Mouse (Mus musculus) olfactory bulb, adult 2 months (tissue): ENCODE measurements around the gene Etv4. TPM values are rescaled to one million over a fixed set of nuclear protein-coding genes. Genes with fewer than 3 reads are reported as not detected.

Experiments used
- H3K27ac ChIP-seq: fragments of 200-500 bp; 2 replicates; pipeline ENCODE4 v1.5.1; 2012; ENCODE audit warnings: low read depth, low read length; ENCODE audit not compliant: insufficient read depth
- H3K4me1 ChIP-seq: fragments of 200-500 bp; 2 replicates; pipeline ENCODE4 v1.6.1; 2012; ENCODE audit warnings: low read length; ENCODE audit not compliant: control insufficient read depth, insufficient read depth
- H3K4me3 ChIP-seq: fragments of 200-500 bp; 2 replicates; pipeline ENCODE4 v1.5.1; 2012; ENCODE audit warnings: mild to moderate bottlenecking, low read depth, low read length, moderate library complexity; ENCODE audit not compliant: insufficient read depth
- CTCF ChIP-seq: fragments of 200-500 bp; IDR thresholded peaks from 2 replicates; pipeline ENCODE4 v1.5.1; 2012; ENCODE audit warnings: low read depth, mild to moderate bottlenecking, low read length, moderate library complexity; ENCODE audit not compliant: insufficient read depth
- POLR2A ChIP-seq: fragments of 200-500 bp; IDR thresholded peaks from 2 replicates; pipeline ENCODE4 v1.6.1; 2012; ENCODE audit warnings: mild to moderate bottlenecking, low read depth, low read length, moderate library complexity; ENCODE audit not compliant: insufficient read depth
- WGBS: fragments of 180-500 bp; shearing (Covaris S2); methylation state at CpG from one replicate; pipeline ENCODE4 v1.1.7; 2018; 5-methylcytosine and 5-hydroxymethylcytosine counted together
- polyA plus RNA-seq: library from polyadenylated mRNA; stranded (reverse); fragments of >200 nt; gene quantifications from 2 replicates; pipeline ENCODE4 v1.2.4, GENCODE M21; 2012; ENCODE audit warnings: low replicate concordance; ENCODE audit not compliant: missing spikeins, insufficient read depth, insufficient read length

Gene Etv4
- polyA plus RNA-seq, 1 experiment: not detected

DNA sequence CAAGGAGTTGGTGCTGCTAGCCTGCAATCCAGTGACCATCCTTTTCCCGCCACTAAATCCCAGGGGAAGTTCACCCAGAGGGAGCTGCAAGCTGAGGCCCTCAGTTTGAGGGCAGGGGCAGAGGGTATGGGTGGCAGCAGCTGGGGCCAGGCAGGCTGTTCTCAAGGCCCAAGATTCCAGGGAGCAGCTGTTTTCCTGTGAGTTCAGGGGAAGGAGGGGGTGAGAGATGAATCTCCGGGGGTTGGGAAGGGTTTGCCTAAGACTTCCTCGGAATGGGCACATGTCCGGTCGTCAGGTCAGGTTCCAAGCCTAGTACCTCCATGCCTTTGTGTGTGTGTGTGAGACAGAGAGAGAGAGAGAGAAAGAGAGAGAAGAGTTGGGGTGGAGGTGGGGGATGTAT is 13.1 kb downstream of the Etv4 start:
- TF ChIP-seq POLR2A: no peak
- no peak for TF ChIP-seq CTCF
- WGBS: 22% methylated on average over 5 of the region's 5 CpGs
- Histone ChIP-seq H3K4me1 (peaks cover 12% of the 10 kb centered on the region), H3K4me3 (no peak overlapping the region), H3K27ac (no peak overlapping the region)

- WGBS: 86% methylated on average over 12 of the region's 12 CpGs
- Histone ChIP-seq H3K4me3 (no peak overlapping the region), H3K27ac (no peak overlapping the region), H3K4me1 (peaks cover 10% of the 10 kb centered on the region)
- TF ChIP-seq POLR2A: no peak
- no peak for TF ChIP-seq CTCF
Observed at GRCm38 (mm10) chr11:101770266-101770665, 14.9 kb downstream of the Etv4 start.

DNA sequence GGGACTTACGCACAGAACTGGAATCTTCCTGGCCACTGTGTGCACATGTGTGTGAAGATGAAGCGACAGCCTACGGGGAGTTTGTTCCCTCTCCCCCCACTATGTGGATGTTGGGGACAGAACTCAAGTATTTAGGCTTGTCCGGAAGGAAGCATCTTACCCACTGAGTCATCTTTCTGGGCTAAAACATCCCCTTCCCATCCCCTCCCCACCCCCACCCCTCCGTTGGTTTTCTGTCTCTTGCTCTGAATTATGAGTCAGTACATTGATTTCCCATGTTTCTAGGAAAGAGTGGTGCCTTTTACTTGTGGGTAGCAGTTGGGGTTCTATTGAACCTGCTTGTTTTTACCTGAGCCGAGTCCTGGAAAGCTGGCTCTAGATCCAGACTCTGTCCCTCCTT is 16.4 kb downstream of the Etv4 start:
- WGBS: 74% methylated on average over 6 of the region's 6 CpGs
- no peak for TF ChIP-seq POLR2A
- TF ChIP-seq CTCF: no peak
- H3K27ac ChIP-seq: no peak overlapping the region
- peaks cover 13% of the 10 kb centered on the region for H3K4me1 ChIP-seq
- H3K4me3 ChIP-seq: no peak overlapping the region

GRCm38 (mm10) chr11:101767326-101767725 is 17.8 kb downstream of the Etv4 start:
- TF ChIP-seq POLR2A: no peak
- TF ChIP-seq CTCF: no peak
- no peak overlapping the region for H3K27ac ChIP-seq
- peaks cover 10% of the 10 kb centered on the region for H3K4me1 ChIP-seq
- WGBS: 60% methylated on average over 5 of the region's 5 CpGs
- H3K4me3 ChIP-seq: no peak overlapping the region

GRCm38 (mm10) chr11:101764546-101764945 is 20.6 kb downstream of the Etv4 start:
- WGBS: 84% methylated on average over 8 of the region's 8 CpGs
- no peak for TF ChIP-seq CTCF
- no peak for TF ChIP-seq POLR2A
- Histone ChIP-seq H3K4me3 (no peak overlapping the region), H3K27ac (no peak overlapping the region), H3K4me1 (peaks cover 3% of the 10 kb centered on the region)

DNA sequence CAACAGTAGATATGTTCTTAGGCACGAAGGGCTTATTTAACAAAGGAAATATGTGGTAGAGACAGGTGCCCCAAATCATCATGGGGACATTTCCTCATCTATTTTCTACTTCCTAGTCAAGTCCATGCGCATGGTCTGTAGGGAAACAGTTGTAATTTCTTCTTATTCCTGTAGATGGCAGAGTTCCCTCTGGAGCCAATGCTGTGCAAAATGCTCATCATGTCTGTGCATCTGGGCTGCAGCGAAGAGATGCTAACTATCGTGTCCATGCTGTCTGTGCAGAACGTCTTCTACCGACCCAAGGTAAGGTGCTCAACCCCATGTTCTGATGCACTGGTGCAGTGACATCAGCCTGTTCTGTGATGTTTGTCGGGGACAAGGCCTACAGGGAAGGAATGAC is 21.4 kb downstream of the Etv4 start:
- H3K27ac ChIP-seq: no peak overlapping the region
- peaks cover 3% of the 10 kb centered on the region for H3K4me1 ChIP-seq
- no peak overlapping the region for H3K4me3 ChIP-seq
- no peak for TF ChIP-seq POLR2A
- TF ChIP-seq CTCF: 0 out of 2 replicates have a peak, but pooled peaks have one; percentile 34
- 31% methylated on average over 7 of the region's 7 CpGs for WGBS

DNA sequence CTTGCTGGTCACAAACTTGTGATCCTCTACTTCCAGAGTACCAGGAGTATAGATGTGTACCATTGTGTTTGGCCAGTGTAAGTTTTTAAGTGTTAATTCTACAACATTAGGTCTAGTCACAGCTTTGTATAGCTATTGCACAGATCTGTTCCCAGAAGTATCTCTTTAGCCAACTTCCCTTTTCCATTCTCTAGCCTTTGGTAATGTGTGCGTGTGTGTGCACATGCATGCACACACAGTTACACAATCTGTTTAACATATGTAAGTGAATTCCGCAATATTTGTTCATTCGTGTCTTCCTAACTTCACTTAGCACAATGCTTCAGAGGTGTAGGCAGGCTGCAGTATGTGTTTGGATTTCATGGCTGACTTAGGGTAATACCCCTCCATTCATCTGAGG is 25.6 kb downstream of the Etv4 start:
- Histone ChIP-seq H3K4me1 (peaks cover 6% of the 10 kb centered on the region), H3K27ac (no peak overlapping the region), H3K4me3 (no peak overlapping the region)
- WGBS: 96% methylated on average over 3 of the region's 3 CpGs
- TF ChIP-seq POLR2A: no peak
- no peak for TF ChIP-seq CTCF

DNA sequence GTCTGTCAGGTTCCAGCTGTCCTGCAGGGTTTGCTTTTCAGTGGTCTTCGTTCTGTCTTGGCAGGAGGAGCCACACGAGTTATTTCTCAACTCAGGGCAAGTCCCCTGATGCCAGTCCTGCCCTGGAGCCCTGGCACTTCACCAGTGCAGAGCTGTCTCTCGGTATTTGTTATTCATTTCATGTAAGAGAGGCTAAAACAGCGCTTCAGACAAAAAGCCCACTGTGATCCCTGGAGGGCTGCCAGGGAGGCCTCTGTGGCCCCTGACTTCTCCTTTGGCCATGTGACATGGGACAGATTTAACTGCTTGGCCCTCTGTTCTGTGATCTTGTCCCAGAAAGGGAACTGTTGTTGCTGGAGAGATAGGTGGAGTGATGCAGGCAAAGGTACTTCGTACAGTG is 26.7 kb downstream of the Etv4 start:
- Histone ChIP-seq H3K4me3 (no peak overlapping the region), H3K4me1 (peaks cover 3% of the 10 kb centered on the region; the same call in 1 of the 2 replicates), H3K27ac (no peak overlapping the region)
- 25% methylated on average over 5 of the region's 5 CpGs for WGBS
- no peak for TF ChIP-seq POLR2A
- no peak for TF ChIP-seq CTCF

GRCm38 (mm10) chr11:101757366-101757765 is 27.8 kb downstream of the Etv4 start:
- WGBS: 83% methylated on average over 8 of the region's 8 CpGs

GRCm38 (mm10) chr11:101756616-101757015 is 28.6 kb downstream of the Etv4 start:
- H3K4me3 ChIP-seq: no peak overlapping the region
- H3K4me1 ChIP-seq: peaks cover 3% of the 10 kb centered on the region; the same call in 1 of the 2 replicates
- TF ChIP-seq POLR2A: no peak
- no peak for TF ChIP-seq CTCF
- 76% methylated on average over 8 of the region's 8 CpGs for WGBS
- no peak overlapping the region for H3K27ac ChIP-seq

More at GRCm38 (mm10) chr11:101757366-101757765, 27.8 kb downstream of the Etv4 start:
- Histone ChIP-seq H3K4me3 (no peak overlapping the region), H3K27ac (no peak overlapping the region), H3K4me1 (peaks cover 3% of the 10 kb centered on the region; the same call in 1 of the 2 replicates)
- TF ChIP-seq CTCF: no peak
